Mouse (Mus musculus) brain, embryonic 14.5 days (tissue): ENCODE measurements around the gene Cd47. TPM values are rescaled to one million over a fixed set of nuclear protein-coding genes. Genes with fewer than 3 reads are reported as not detected.
A peak's percentile ranks its signal among the peaks of the same experiment; 100 is the strongest.

ENCODE experiments used
- DNase-seq: peaks from one replicate; pipeline ENCODE4 v3.0.0-alpha.2; 2011; ENCODE audit warnings: low read depth
- CTCF ChIP-seq: fragments of 200-500 bp; IDR thresholded peaks from 2 replicates; pipeline ENCODE4 v1.5.1; 2012; ENCODE audit warnings: inconsistent platforms, mild to moderate bottlenecking, moderate library complexity, borderline replicate concordance; ENCODE audit not compliant: insufficient read depth, insufficient read length; ENCODE audit errors: extremely low read depth
- POLR2A ChIP-seq: fragments of 200-500 bp; IDR thresholded peaks from 2 replicates; pipeline ENCODE4 v1.6.1; 2012; ENCODE audit warnings: mild to moderate bottlenecking, inconsistent platforms, borderline replicate concordance; ENCODE audit not compliant: poor library complexity, insufficient read depth, insufficient read length, severe bottlenecking; ENCODE audit errors: extremely low read depth
- polyA plus RNA-seq: library from polyadenylated mRNA; depleted of rRNA; stranded (reverse); fragments of >200 nt; gene quantifications from 2 replicates; pipeline ENCODE4 v1.2.3, GENCODE M21; 2012

Cd47 gene
- polyA plus RNA-seq, 1 experiment = 58.5 TPM

DNA sequence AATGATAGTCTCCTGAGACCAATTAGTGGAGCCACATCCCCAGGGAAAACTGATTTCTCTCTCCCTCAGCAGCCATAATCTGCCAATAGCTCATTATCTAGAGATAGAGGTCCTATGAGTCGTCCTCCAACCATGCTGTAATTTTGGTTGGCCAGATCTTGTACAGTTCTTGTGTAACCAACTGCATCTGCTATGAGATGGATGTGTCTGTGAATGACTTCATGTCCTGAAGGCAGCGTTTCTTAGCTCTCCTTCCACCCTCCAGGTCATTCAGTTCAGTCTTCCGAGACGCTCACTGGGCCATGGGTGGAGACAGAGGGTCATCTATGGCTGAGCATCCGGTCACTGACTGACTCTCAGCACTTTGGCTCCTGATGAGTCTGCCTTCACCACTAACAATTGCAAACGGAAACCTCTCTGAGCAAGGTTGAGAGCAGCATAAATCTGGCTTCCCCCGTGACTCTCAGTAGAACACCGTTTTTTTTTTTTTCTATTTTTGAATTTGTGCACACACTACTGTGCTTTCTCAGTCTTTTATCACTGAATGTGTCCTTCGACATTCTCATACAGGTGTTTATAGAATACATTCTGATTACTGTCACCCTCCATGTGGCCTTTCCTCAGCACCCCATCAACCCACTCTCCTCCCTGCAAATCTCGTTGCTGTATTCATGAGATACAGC, 104.1 kb downstream of the Cd47 start:
- no peak for DNase-seq
- no peak for TF ChIP-seq CTCF
- TF ChIP-seq POLR2A = no peak

- TF ChIP-seq CTCF (no peak), POLR2A (no peak)
- no peak for DNase-seq
Observed at GRCm38 (mm10) chr16:49905041-49905440, 104.7 kb downstream of the Cd47 start.

GRCm38 (mm10) chr16:49905601-49906001, 105.3 kb downstream of the Cd47 start:
- DNase-seq = no peak
- TF ChIP-seq POLR2A (no peak), CTCF (no peak)

- peak; percentile 35 for DNase-seq
- TF ChIP-seq CTCF = no peak
- TF ChIP-seq POLR2A = no peak
Observed at GRCm38 (mm10) chr16:49906066-49906465, 105.7 kb downstream of the Cd47 start.

DNA sequence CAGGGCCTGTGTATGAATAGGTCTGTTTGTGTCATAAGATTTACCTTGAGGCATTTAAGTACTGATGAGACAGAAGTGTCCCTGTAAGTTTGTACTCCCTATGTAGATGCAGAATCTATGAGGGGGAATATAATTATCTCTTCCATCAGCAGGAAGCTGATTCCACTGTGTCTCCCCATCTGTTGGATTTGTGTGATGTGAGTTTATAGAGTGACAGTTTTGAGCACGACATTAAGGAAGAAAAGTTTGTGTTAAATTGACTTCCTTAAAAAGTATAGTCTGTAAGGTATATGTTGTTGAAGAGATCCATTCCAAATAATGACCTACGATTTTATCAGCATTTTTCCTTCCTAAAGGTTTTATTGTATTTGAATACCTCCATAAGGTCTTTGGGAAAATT, 106.6 kb downstream of the Cd47 start:
- no peak for DNase-seq
- TF ChIP-seq CTCF = no peak
- TF ChIP-seq POLR2A = no peak

GRCm38 (mm10) chr16:49907356-49907755, 107.0 kb downstream of the Cd47 start:
- DNase-seq = peak; percentile 50
- TF ChIP-seq POLR2A (no peak), CTCF (no peak)

- DNase-seq = no peak
- TF ChIP-seq CTCF = no peak
- TF ChIP-seq POLR2A = no peak
Observed at GRCm38 (mm10) chr16:49909536-49909935, 109.2 kb downstream of the Cd47 start.

DNA sequence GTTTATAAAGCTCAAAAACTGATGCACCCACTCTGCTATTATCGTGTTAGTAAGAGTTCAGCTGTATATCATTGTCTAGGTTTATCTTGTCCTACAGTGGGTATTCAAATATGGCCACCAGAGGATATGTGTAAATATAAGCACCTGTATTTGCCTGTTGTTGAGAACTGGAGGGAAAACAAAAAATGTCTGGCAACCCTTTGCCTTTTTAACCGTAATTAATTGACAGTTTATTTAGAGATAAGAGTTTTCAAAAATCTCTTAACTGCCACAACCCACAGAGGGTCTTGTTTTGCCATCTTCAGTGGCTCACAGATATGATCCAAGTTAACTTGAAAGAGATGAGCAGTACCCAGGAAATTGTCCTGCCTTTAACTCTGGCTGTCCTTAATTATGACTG, 113.8 kb downstream of the Cd47 start:
- TF ChIP-seq POLR2A (no peak), CTCF (no peak)
- no peak for DNase-seq

DNA sequence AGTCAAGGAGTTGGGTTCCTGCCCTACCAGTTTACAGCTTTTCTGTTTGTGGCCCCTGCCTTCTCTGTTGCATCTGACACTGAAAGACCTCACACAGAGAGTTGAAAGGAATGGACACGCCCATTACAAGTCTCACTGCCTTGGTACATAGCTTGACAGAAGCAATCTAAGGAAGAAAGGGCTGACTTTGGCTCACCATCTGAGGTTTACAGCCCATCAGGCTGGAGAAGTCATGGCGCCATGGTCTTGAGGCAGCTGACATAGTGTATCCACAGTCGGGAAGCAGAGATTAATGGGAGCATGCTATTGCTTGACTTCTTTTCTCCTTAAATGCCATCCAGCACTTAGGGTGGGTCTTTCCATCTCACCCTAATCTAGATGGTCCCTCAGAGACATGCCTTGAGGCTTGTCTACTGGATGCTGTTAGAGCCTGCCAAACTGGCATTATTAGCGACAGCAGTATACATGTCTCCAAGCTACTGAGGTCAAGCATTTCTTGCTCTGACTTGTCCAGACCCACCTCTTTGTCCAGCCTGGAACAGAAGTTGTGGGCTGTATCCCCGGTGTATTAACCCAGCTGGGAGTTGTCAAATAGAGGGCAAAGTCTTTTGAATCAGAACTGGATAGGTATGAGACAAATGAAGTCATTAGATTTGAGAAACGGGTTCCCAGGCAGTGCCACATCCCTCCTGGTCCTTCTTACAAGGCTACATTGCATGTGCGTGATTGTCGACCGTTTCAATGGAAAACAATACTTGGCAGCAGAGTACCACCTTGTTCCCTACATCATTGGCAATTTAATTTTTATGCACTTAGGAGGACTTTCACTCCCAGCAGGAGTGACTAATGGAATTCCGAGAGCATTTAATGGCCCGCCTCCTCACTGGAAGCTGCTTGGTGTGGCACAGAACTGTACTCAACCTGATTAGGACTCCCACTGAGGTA, 115.5 kb downstream of the Cd47 start:
- TF ChIP-seq POLR2A (no peak), CTCF (no peak)
- no peak for DNase-seq

GRCm38 (mm10) chr16:49920191-49920590, 119.9 kb downstream of the Cd47 start:
- TF ChIP-seq CTCF = no peak
- TF ChIP-seq POLR2A = no peak
- no peak for DNase-seq

GRCm38 (mm10) chr16:49921677-49922076, 121.3 kb downstream of the Cd47 start:
- TF ChIP-seq POLR2A (no peak), CTCF (no peak)
- DNase-seq = no peak

DNA sequence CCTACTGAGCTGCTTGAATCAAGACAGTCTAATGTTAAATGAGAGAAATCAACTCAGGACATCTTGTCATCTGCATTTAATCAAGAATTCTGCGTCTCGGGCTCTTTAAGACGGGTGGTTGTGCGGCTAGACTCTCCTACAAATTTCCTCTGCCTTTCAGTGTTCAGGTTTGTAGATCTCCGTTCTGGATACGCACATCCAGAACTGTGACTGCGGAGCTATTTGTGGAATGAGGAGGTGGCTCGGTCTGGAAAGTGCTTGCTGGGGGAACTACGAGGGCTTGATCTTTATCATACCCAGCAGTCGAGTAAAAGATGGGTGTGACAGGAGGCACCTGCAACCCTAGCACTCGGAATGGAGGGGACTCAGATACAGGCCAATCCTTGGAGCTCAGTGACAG, 121.8 kb downstream of the Cd47 start:
- TF ChIP-seq POLR2A = no peak
- TF ChIP-seq CTCF = no peak
- DNase-seq = no peak

- no peak for TF ChIP-seq POLR2A
- no peak for TF ChIP-seq CTCF
- DNase-seq = peak; percentile 46
Observed at GRCm38 (mm10) chr16:49923720-49924119, 123.4 kb downstream of the Cd47 start.
